Mouse (Mus musculus) cerebellum, adult 11 months (tissue): ENCODE measurements around the gene Sh3gl2.
A peak's percentile ranks its signal among the peaks of the same experiment; 100 is the strongest.

ENCODE experiments used
- DNase-seq: peaks from one replicate; pipeline ENCODE4 v3.0.0; 2022

Sh3gl2 gene

GRCm38 (mm10) chr4:85205071-85205635 lies at the start of gene Sh3gl2:
Gene Sh3gl2, plus strand, starts transcription at chr4:85205126.
- peak; percentile 88 for DNase-seq

GRCm38 (mm10) chr4:85161156-85161555 lies 43.8 kb upstream of the Sh3gl2 start:
- no peak for DNase-seq

- DNase-seq = peak; percentile 69
Observed at GRCm38 (mm10) chr4:85162468-85163312, 42.2 kb upstream of the Sh3gl2 start.

GRCm38 (mm10) chr4:85163313-85163615 lies 41.7 kb upstream of the Sh3gl2 start:
- DNase-seq = peak; percentile 87

- peak; percentile 79 for DNase-seq
Observed at GRCm38 (mm10) chr4:85168001-85168400, 36.9 kb upstream of the Sh3gl2 start.

GRCm38 (mm10) chr4:85175466-85175865 lies 29.5 kb upstream of the Sh3gl2 start:
- DNase-seq = no peak

GRCm38 (mm10) chr4:85178394-85179051 lies 26.4 kb upstream of the Sh3gl2 start:
- no peak for DNase-seq

GRCm38 (mm10) chr4:85186011-85186410 lies 18.9 kb upstream of the Sh3gl2 start:
- no peak for DNase-seq

- no peak for DNase-seq
Observed at GRCm38 (mm10) chr4:85196201-85196600, 8.7 kb upstream of the Sh3gl2 start.

- DNase-seq = no peak
Observed at GRCm38 (mm10) chr4:85198431-85198830, 6.5 kb upstream of the Sh3gl2 start.

GRCm38 (mm10) chr4:85202582-85202981 lies 2.3 kb upstream of the Sh3gl2 start:
- no peak for DNase-seq

- peak; percentile 69 for DNase-seq
Observed at GRCm38 (mm10) chr4:85205636-85206211, 798 bp downstream of the Sh3gl2 start.

GRCm38 (mm10) chr4:85206675-85207400 lies 1.9 kb downstream of the Sh3gl2 start:
- DNase-seq = no peak

- DNase-seq = no peak
Observed at GRCm38 (mm10) chr4:85207515-85207914, 2.6 kb downstream of the Sh3gl2 start.

GRCm38 (mm10) chr4:85208531-85208930 lies 3.6 kb downstream of the Sh3gl2 start:
- DNase-seq = no peak

- no peak for DNase-seq
Observed at GRCm38 (mm10) chr4:85210953-85211352, 6.0 kb downstream of the Sh3gl2 start.

GRCm38 (mm10) chr4:85217003-85217402 lies 12.1 kb downstream of the Sh3gl2 start:
- no peak for DNase-seq

GRCm38 (mm10) chr4:85222716-85223115 lies 17.8 kb downstream of the Sh3gl2 start:
- DNase-seq = no peak

GRCm38 (mm10) chr4:85226731-85227130 lies 21.8 kb downstream of the Sh3gl2 start:
- no peak for DNase-seq

- DNase-seq = no peak
Observed at GRCm38 (mm10) chr4:85227664-85228588, 23.0 kb downstream of the Sh3gl2 start.

- DNase-seq = no peak
Observed at GRCm38 (mm10) chr4:85228589-85228948, 23.6 kb downstream of the Sh3gl2 start.
